Mouse (Mus musculus) cerebellum, postnatal 10 days (tissue): ENCODE results near the gene Fam13a.

Experiments
- DNase-seq, 2 experiments: peaks; one replicate each; pipeline ENCODE4 v3.0.0; 2021; ENCODE audit warnings: mixed read lengths in 2 of 2

Gene Fam13a

DNA sequence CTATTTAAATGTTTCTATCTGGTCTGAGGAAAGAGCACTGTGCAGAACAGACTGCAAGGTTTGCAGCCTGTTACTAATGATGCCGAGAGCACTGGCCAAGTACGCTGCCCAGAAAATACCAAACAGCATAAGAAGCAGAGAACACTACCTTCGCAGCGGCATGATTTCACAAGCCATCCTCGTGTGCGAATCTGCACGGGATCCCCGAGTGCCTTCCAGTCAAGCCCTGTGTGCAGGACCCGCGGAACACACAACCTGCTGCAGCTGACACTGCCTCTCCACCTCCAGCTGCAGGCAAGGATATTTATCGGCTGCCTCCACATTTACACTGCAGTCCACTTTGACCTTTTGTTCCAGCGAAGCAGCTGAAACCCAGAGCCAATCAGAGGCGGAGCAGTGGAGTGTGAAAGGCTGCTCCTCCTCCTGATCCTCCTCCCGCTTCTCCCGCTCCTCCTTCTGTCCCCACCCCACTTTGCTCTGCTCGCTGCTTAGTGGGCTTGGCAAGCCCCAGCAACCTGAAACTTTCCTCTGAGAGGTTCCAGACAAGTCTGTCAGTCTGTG lies at the start of gene Fam13a:
TSS of gene Fam13a (minus strand) at position 386 of the 561 bp plus-strand sequence.
- peak; percentile 79 to 85 for DNase-seq

DNA sequence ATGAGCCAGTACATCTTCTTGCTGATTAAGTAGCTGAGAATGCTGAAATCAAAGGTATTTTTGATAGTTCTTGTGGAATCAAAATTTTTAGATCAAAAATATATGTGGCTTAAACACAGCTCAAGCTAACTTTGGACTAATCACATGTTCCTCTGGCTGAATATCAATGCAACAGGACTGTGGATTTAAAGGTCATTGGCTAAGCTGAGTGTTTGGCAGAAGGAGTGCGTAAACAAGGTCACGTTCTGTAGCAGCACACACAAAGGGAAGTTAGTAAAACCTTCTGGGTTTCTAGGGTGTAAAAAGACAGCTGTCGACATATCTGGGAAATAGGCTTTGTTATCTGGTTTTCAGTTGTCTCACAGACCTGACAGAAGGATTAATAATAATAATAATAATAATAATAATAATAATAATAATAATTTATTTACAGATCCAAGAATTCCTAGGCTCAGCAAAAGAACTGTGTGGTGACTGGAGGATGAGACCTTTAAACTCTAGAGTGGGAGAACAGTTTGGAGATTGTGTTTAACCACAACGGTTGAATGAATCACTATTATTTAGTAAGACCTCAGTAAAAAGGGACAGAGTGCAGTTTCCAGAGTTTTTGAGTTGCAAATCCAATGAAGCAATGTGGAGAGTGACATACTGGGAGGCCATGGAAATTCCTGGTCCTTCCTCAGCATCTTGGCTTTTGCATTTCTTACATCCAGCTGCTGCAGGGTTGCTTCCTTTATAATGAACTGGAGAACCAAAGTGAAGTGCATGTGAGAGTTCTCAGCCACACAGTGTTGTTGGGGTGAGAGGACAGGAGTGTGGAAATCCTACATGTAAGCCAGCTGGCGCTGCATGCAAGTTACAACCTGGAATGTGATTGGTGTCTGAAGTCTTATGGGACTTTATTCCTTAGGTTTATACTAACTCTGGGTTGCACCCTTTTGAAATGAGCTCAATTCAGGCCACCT lies 48.0 kb upstream of the Fam13a start:
- DNase-seq, result no peak

DNA sequence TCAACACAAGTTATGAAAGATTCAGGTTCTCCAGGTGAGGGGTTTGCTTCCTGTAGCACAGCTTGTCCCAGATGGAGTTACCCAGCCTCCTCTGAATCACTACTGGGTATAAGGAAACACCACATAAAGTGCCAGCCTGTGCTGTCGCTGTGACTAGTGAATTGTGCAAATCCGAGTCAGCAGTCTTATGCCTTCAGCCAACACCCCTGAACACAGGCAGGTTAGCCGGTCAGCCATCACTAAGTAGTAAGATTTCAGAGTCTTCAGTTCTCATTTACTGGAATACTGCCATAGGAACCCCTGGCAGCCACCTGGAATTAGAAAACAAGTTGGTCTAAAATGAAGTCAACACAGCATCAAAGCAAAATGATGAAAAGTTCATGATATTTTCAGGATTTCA lies 47.3 kb upstream of the Fam13a start:
- DNase-seq, result no peak

DNA sequence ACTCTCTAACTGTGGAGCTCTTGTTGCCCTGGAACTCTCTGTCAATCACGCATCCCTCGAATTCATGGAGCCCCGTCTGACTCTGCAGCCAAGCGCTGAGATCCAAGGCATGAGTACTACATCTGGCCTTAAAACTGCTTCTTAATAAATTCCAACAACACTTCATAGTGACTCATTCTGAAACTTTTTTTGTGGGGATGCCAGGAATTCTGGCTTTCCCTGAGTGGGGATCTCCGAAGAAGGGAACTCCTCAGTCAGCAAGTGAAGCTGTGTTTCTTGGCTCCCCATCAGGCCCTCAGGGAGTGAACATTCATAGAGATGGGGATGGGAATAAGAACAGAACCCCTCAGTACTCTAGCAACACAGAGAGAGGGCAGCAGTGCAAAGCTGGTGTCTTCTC lies 43.8 kb upstream of the Fam13a start:
- DNase-seq, result no peak

DNA sequence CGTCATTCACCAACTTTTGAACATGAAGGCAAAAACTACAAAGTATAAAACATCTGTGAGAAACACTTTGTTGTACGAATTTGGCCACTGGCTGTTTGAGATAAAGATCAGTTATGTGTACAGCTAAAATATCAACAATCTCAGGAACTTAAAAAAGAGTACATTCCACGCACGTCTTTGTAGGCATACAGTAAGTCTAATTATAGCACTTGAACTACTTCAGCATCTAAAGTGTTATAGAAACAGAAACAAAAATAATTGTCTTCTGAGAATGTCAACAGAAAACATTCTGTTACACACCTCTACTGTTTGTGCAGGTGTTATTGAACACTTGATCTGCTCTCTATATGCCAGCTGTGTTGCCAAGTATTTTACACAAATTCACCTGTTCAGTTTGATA lies 40.1 kb upstream of the Fam13a start:
- no peak for DNase-seq

DNA sequence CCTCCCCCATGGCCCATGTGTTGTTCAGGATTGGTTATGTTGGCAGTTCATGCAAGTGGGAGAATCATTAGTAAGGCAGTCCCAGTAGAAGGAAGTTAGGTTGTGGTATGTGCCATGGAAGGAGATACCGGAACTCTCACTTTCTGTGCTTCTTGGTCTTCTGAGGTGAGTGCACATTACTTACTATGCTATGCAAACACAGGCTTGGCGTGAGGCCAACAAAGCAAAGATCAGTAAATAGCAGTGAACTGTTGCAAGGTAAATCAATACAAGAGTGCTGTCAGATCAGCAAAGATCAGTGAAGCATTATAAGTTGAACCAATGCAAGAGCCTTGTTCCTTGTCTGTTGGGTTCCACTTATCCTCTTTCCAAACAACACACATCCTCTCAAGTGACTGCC lies 28.9 kb upstream of the Fam13a start:
- peak; percentile 10 for DNase-seq

DNA sequence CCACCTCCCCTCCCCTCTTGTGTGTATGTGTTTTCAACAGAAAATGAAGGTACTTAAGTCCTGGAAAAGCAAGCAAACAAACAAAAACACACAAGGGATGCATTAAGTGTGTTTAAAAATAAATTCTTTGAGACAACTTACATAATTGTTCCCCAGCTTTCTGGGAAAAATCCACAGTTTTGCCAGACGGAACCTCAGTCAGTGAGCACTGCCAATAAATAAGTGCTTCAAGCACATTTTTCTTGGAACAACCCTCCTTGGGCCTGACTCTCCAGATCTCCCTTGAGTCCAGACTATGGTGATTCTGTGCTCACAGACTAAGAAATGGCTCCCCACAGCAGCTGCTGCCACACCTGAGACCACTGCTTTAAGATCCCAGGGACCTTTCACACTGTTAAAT lies 15.4 kb upstream of the Fam13a start:
- peak in 1 of 2 experiments; percentile 14 for DNase-seq

DNA sequence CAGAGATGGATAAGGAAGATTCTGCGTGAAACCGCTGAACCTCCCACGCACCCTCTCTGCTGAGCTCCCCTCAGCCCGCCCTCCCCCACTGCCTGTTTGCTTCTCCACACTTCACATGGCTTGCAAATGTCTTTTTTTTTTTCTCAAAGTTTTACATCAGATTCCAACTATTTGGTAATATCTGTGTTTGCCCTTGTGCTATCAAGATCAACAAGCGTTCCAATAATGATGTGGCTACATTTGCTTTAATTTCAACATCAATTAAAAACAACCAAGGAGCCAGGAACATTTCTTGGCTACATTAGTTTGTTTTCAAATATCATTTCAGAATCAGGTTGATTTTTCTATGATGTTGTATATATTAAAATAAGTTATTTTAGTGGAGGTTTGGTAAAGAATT lies 8.4 kb upstream of the Fam13a start:
- DNase-seq, result no peak

DNA sequence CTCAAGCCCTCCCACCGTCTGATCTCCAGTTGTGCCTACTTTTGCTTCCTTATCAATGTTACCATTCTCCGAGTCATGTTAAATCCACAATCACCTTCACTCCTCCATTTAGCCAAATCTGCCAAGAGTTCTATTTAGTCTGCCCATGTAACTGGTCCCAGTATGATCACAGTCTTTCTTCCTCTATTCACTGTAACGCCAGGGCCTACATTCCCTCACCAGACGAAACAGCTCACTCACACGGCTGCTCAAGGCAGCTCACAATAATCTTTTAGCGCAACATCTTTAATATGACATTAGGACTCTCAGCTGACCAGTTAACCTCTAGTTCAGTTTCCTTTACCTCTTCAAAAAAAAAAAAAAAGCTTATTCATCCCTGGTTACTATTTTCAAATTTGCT lies 7.2 kb upstream of the Fam13a start:
- no peak for DNase-seq

DNA sequence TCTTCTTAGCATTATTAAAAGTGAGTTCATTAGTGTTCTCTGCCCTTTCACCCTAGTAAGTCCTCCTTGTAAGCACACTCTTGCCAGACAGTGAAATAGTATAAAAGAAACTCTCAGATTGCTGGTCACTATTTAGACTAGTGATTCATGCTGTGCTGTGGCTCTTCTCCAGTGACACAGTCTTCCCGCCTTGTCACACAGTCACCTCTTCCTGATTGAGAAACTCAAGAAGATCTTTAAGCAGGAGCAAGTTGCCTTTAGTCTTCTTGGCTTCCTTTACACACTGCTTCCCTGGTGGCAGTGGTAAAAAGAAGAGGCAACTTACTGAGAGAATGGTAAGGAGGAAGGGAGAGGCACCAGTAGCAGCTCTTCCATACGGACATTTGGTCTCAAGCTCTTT lies 6.3 kb upstream of the Fam13a start:
- DNase-seq, result no peak

DNA sequence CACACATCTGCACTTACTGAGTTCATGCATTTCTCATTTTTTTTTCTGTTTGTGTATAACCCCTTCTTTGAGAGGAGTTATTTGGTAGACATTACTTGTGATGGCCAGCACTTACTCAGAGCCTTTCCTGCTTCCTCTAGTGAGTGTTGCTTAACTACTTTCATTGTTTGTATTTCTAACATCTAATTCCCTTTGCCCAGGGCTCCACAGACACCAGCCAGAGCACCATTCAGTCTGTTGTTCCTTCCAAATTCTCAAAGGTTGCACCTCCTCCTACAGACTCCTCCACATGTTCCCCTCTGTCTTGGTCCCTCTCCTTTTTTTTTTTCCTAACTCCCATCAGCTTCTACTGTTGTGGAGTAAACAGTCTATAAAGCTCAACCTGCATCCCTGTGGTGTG lies 5.7 kb upstream of the Fam13a start:
- DNase-seq, result no peak

DNA sequence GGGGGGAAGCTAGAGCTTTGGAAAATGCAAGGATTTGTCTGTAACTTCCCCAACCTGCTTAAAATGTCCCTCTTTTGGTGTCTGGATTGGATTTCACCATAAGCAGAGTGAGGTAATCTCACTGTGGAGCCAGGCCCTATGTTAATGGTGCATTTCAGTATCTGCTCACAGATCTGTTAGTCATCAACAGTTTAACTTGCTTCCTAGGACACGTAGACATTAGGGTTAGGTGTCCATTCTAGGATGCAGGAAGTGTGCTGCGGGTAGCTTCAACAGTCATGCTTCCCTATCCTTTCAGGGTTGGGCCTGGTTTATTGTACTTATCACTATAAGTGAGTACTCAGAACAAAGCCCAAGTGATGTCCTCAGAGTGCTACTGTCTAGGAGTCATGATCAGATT lies 4.5 kb upstream of the Fam13a start:
- DNase-seq, result no peak

DNA sequence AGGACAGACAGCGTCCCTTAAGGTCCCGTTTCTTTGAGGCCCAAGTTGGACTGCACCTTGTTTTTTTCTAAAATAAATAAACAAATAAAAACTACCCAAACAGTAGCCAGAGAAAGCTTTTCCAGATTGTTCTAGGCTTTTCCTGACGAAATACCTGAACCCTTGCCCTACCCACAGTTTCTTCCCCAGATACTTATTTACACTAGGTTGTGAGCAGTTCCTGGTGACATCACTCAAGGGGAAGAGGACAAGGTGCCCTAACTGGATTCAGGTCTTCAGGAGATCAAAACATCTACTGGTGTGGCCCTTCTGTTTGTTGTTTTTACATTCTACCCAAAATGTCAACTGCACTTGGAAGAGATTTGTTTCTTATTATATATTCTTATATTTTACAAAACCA lies 457 bp upstream of the Fam13a start:
- DNase-seq, result no peak

DNA sequence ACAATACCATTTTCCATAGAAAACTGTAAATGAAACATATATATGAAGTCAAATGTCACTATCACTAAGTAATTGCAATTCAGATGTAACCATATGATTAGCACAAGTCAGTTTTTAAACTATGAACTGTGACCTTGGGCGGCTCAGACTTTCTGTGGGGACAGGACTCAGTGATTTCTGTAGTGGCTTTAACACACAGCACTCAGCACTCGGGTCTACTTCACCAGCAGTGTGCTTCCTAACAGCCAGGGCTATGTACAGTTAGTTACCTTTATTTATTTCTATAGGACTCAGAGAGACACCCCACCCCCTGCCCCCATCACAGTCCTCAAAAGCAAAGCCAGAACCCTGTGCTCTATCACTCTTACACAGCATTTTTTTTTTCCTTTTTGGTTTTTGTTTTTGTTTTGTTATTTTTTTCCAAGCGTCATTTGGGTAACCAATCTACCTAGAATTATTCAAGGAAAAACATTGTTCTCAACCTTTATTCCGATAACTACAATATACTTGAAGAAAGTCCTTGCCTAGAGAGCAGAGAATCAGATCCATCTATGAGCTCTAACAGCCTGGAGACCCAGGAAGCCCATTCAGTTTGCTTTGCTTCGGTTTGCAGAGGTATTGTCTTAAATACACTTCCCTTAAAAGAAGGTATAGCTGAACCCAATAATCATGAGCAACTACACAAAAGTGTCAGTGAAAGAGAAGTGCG lies 740 bp downstream of the Fam13a start:
- DNase-seq, result peak; percentile 5 to 12

DNA sequence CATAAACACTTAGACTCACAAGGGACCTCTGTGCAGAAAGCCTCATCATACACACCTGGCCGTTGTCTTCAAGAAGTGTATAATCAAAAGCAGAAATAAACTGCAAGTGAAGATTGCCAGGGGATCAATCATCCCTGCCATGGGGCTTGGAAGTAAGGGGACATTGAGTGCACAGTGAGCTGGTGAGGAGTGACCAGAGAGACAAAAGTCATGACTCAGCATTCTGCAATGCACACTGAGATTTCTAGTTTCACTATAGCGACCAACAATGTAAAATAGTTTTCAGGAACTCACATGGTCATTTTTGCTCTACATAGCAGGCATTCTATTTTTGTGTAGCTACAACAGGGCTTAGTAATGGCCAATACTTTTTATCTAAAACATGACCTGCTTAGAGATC lies 1.7 kb downstream of the Fam13a start:
- DNase-seq, result no peak

DNA sequence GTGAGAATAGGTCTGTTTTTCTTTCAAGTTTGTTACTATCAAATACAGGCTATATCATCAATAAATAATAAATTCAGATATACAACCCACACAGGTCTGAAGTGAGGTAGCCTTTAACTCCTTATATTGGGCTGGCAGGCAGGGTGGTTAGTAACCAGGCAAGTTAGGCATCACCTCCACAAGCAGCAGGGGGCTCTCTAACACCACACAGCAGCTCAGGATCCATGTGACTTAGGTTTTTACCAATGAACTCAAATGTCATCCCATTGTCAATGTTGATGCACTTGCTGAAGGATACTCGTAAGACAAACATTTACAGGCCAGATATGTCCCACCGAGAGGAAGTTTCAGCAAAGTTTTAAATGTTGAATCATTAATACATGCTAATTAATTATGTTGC lies 4.0 kb downstream of the Fam13a start:
- peak in 1 of 2 experiments; percentile 9 for DNase-seq

DNA sequence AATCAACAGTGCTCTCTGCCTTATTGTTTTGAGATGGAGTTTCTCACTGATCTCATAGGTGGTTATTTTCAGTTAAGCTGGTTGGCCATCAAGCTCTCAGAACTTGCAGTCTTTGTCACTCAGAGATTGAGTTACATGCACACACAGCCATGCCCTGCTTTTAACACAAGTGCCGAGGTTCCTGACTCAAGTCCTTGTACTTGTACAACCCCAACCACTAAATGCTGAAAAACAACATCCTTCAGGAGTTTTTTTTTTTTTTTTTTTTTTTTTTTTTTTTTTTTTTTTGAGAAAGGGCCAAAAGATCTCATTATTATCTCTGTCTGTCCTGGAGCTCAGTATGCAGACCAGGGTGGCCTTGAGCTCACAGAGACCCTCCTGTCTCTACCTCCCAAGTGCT lies 4.5 kb downstream of the Fam13a start:
- DNase-seq, result no peak

DNA sequence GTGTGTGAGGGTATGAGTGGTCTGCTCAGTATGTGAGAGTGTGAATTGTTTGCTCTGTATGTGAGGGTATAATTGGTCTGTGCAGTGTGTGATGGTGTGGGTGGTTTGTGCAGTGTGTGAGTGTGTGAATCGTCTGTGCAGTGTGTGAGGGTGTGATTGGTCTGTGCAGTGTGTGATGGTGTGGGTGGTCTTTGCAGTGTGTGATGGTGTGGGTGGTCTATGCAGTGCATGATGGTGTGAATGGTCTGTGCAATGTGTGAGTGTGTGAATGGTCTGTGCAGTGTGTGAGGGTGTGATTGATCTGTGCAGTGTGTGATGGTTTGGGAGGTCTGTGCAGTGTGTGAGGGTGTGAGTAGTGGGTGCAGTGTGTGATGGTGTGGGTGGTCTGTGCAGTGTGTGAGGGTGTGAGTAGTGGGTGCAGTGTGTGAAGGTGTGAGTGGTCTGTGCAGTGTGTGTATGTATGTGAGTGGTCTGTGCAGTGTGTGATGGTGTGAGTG lies 8.0 kb downstream of the Fam13a start:
- no peak for DNase-seq

DNA sequence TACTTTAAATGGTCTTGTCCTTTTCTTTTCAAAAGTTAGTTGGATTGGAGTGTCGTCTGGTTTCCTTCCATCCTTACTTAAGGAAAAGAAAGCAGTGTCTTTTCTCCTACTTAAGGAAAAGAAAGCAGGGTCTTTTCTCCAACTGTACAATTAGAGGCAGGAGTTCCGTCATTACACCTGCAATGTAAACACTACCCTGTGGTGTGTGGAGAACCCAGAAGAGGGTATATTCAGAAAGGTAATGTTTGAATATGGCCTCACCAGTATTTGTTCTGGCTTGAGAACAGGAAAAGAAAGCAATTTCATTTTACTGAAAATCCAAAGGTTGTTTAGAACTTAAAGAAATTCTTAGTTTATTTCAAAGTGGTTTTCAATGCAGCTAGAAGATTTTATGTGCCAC lies 9.6 kb downstream of the Fam13a start:
- no peak for DNase-seq

DNA sequence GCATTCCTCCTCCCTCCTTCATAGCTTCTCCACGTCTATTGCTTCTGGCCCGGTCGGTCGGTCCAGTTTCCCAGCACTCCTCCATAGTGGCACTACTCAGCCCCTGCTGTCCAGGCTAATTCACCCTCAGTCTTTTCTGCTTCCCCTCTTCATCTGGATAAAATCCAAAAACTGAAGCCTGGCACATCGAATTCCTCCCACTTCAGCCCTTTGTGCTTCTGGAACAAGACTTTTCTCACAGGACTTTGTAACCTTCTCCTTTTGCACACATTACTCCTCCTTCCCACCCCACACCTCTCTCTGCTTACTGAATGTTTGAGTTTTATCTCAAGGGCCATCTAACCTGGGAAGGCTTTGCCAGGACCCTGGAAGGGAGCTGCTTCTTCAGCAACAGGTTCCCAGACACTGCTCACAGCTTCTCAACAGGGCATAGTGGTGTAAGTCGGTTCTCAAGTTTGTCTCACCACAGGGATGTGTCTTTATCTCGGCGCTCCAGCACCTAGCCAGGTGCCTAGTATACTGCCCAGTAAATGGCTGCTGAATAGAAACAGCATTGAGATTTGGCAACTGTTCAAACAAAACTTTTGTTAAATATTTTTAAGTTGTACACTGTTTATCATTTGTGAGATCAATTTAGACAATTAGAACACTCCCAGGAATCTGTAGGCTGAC lies 10.1 kb downstream of the Fam13a start:
- DNase-seq, result no peak

DNA sequence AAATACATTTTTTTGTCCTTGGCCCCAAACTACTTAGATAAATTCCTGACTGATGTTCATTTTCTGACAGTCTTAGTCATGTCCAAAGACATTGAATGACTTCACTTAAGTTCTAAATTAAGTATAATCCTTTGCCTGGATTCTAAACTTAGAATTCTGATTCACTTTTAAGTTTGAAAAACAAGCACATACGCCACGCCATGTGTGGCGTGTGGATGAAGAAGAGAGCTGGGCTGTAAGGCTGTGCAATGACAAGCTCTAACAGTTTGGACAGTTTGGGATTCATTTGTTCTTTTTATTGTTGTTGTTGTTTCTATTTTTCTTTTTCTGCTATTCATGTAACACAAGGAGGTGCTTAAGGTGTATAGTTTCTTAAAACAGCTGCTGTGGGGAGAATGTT lies 13.6 kb downstream of the Fam13a start:
- no peak for DNase-seq

DNA sequence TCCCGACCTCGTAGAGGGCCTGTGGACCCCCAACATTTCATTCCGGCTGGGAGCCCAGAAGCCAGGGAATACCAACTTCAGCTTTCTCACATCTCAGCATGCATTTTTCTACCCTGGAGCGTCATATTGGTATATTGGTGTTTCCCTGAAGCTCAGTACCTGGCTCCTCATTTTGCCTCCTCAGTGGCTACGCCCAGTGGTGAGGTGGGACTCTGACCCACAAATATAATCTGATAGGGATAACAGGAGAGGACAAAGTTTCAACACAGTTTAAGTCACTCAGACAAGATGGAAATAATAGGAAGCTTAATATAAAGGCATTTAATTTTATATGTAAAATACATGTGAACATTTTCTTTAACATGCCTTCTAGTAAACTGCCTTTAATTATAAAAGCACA lies 19.7 kb downstream of the Fam13a start:
- DNase-seq, result no peak

DNA sequence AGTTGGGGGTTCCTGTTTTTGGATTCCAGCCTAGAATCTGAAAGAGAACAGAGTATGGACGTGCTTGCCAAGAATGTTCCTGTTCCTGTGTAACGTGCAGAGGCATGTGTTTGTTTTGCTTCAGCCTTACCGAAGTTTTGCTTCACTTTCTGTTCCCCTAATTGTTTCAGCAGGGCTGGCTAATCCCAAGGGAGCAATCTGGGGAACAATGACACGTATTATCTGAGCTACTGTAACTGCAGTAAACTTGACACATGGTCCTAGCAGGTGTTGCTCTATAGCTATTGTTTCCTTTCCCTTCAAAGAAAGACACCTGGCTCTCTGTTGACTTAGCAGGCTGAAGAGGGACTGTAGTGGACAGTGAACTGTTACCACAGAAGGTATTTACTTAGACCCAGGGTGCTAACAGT lies 25.3 kb downstream of the Fam13a start:
- no peak for DNase-seq
